Mouse (Mus musculus): Measurements from ENCODE around the gene Zfp414. TPM values are rescaled to one million over a fixed set of nuclear protein-coding genes. Genes with fewer than 3 reads are reported as not detected.

Gene Zfp414
- polyA plus RNA-seq, 1 experiment from 2014 or later = 85.9 TPM

DNA sequence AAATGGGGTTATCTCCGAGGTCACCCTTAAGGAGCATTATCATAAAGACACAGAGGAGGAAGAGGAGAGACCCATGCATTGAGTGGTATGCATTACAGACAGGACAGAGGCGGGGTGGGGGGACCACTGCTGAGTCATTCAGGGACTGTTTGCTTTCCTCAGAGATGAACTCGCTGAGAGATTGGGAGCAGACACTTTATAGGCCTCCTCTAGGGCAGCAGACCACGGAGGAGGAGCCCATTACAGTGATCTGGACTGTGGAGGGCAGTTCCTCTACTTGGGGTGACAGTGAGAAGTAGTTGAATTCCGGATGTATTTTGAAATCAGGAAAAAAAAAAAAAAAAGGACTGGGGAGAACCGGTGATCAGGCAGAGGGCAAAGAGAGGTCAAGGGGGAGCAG is 10.9 kb downstream of the Zfp414 start:
- H3K4me2 ChIP-seq (replicated peaks) = no peak overlapping the region
- 72% methylated on average over 6 of the region's 6 CpGs for WGBS
- no peaks in the 10 kb centered on the region for H3K4me1 ChIP-seq (replicated peaks; ENCODE audit: control insufficient read depth, insufficient read depth, low read length)
- peaks cover 61% of the 10 kb centered on the region for H3K36me3 ChIP-seq (replicated peaks; ENCODE audit: control insufficient read depth, insufficient read depth)
- no peaks in the 10 kb centered on the region for H3K27me3 ChIP-seq (ENCODE audit: control insufficient read depth, insufficient read depth, low read length)
- no peak overlapping the region for H3K27ac ChIP-seq
- H3K4me3 ChIP-seq (replicated peaks; ENCODE audit: low read length) = no peak overlapping the region
- H3K9me3 ChIP-seq (ENCODE audit: control insufficient read depth, low read length) = no peaks in the 10 kb centered on the region
- no peak overlapping the region for H3K9ac ChIP-seq
- no peak for DNase-seq (ENCODE audit: low spot score)
- no peak for ATAC-seq (ENCODE audit: low FRiP score)

DNA sequence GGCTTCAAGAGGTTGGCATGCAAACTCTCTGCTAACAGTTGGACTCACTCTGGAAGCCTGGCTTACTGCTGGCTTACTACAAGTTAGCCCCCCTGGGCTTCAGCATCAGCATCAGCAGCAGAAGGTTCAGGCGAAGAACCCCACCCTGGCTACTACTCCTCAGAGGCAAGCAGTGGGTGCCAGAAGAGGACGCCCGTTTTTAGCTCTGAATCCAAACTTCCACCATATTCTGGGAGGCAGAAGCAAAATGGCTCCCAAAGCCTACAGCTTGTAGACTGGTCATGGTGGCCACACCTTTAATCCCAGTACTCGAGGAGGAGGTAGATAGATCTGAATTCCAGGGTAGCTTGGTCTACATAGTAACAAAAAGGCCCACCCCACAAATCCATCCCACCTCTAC is 15.2 kb downstream of the Zfp414 start:
- H3K27ac ChIP-seq = no peak overlapping the region
- ATAC-seq (ENCODE audit: low FRiP score) = no peak
- H3K27me3 ChIP-seq (ENCODE audit: control insufficient read depth, insufficient read depth, low read length) = no peaks in the 10 kb centered on the region
- no peak for DNase-seq (ENCODE audit: low spot score)
- WGBS = 98% methylated on average over 4 of the region's 4 CpGs
- H3K4me2 ChIP-seq (replicated peaks) = no peak overlapping the region
- no peaks in the 10 kb centered on the region for H3K4me1 ChIP-seq (replicated peaks; ENCODE audit: control insufficient read depth, insufficient read depth, low read length)
- no peak overlapping the region for H3K9ac ChIP-seq
- no peak overlapping the region for H3K4me3 ChIP-seq (replicated peaks; ENCODE audit: low read length)
- no peaks in the 10 kb centered on the region for H3K9me3 ChIP-seq (ENCODE audit: control insufficient read depth, low read length)
- H3K36me3 ChIP-seq (replicated peaks; ENCODE audit: control insufficient read depth, insufficient read depth) = peaks cover 81% of the 10 kb centered on the region

DNA sequence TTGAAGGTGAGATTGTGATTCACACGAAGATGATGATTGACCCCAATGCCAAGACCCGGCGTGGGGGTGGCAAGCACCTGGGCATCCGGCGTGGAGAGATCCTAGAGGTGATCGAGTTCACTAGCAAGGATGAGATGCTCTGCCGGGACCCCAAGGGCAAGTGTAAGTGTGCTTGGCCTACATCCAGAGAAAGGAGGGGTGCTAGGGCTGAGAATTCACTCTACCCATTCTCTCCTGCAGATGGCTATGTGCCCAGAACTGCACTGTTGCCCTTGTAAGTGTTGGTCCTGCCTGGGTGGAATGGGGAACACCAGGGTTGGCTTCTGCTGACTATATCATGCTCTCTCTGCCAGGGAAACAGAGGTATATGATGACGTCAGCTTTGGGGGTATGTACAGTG is 16.2 kb downstream of the Zfp414 start:
- H3K36me3 ChIP-seq (replicated peaks; ENCODE audit: control insufficient read depth, insufficient read depth) = peaks cover 89% of the 10 kb centered on the region

DNA sequence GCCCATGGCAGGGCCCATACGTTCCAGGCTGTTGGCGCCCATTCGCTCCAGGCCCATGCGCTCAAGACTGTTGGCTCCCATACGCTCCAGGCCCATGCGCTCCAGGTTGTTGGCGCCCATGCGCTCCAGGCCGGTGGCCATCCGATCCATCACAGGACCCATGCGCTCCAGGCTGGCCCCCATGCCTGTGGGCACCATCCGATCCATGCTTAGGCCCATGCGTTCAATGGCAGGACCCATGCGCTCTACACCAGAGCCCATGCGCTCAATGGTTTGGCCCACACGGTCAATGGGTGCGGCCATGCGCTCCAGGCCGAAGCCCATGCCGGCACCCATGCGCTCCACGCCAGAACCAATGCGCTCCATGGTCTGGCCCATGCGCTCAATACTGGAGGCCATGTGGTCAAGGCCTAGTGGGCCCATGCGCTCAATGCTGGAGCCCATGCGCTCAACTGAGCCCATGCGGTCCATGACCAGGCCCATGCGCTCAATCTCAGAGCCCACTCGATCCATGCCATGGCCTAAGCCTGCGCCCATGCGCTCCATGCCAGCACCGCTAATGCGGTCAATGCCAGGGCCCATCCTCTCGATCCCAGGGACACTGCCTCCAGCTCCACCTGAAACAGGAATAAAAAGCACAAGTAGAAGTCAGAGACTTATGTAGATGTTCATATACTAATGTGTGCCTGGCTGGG is 21.0 kb downstream of the Zfp414 start:
- DNase-seq (ENCODE audit: low spot score) (no peak), ATAC-seq (ENCODE audit: low FRiP score) (peak; percentile 46; the same call in 1 of the 2 replicates)
- no peak overlapping the region for H3K27ac ChIP-seq
- no peaks in the 10 kb centered on the region for H3K27me3 ChIP-seq (ENCODE audit: control insufficient read depth, insufficient read depth, low read length)
- H3K36me3 ChIP-seq (replicated peaks; ENCODE audit: control insufficient read depth, insufficient read depth) = peaks cover 98% of the 10 kb centered on the region
- no peak overlapping the region for H3K4me3 ChIP-seq (replicated peaks; ENCODE audit: low read length)
- no peak overlapping the region for H3K9ac ChIP-seq
- no peaks in the 10 kb centered on the region for H3K4me1 ChIP-seq (replicated peaks; ENCODE audit: control insufficient read depth, insufficient read depth, low read length)
- no peaks in the 10 kb centered on the region for H3K9me3 ChIP-seq (ENCODE audit: control insufficient read depth, low read length)
- H3K4me2 ChIP-seq (replicated peaks) = no peak overlapping the region
- 98% methylated on average over 34 of the region's 34 CpGs for WGBS

More for the DNA sequence above, 16.2 kb downstream of the Zfp414 start:
- H3K4me3 ChIP-seq (replicated peaks; ENCODE audit: low read length) = no peak overlapping the region
- no peak overlapping the region for H3K4me2 ChIP-seq (replicated peaks)
- WGBS = 96% methylated on average over 8 of the region's 8 CpGs
- DNase-seq (ENCODE audit: low spot score) (no peak), ATAC-seq (ENCODE audit: low FRiP score) (no peak)
- H3K27me3 ChIP-seq (ENCODE audit: control insufficient read depth, insufficient read depth, low read length) = no peaks in the 10 kb centered on the region
- no peaks in the 10 kb centered on the region for H3K4me1 ChIP-seq (replicated peaks; ENCODE audit: control insufficient read depth, insufficient read depth, low read length)
- H3K9me3 ChIP-seq (ENCODE audit: control insufficient read depth, low read length) = no peaks in the 10 kb centered on the region
- H3K27ac ChIP-seq = no peak overlapping the region
- H3K9ac ChIP-seq = no peak overlapping the region

DNA sequence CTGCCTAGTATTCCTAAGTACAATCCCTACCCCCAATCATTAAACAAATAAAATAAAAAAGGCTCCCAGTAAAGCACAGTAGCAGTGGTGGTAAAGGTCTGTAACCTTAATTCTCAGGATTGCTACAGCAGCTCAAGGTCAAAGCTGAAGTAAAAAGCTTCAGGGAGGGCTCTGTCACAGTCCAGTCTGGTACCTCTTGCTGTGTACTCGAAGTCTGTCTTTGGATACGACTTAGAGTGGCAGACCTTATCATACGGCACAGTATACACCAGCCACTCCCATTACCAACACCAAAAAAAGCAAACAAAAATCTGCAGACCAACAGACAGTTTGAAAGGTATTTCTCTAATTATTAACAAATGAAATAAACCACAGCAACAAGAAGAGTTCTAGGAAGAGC is 37.9 kb downstream of the Zfp414 start:
- 93% methylated on average over 3 of the region's 3 CpGs for WGBS
- Histone ChIP-seq H3K27ac (no peak overlapping the region), H3K9ac (no peak overlapping the region), H3K4me2 (replicated peaks) (no peak overlapping the region), H3K4me3 (replicated peaks; ENCODE audit: low read length) (no peak overlapping the region), H3K27me3 (ENCODE audit: control insufficient read depth, insufficient read depth, low read length) (no peaks in the 10 kb centered on the region), H3K4me1 (replicated peaks; ENCODE audit: control insufficient read depth, insufficient read depth, low read length) (no peaks in the 10 kb centered on the region), H3K36me3 (replicated peaks; ENCODE audit: control insufficient read depth, insufficient read depth) (peaks cover 67% of the 10 kb centered on the region), H3K9me3 (ENCODE audit: control insufficient read depth, low read length) (no peaks in the 10 kb centered on the region)
- no peak for ATAC-seq (ENCODE audit: low FRiP score)
- DNase-seq (ENCODE audit: low spot score) = no peak

DNA sequence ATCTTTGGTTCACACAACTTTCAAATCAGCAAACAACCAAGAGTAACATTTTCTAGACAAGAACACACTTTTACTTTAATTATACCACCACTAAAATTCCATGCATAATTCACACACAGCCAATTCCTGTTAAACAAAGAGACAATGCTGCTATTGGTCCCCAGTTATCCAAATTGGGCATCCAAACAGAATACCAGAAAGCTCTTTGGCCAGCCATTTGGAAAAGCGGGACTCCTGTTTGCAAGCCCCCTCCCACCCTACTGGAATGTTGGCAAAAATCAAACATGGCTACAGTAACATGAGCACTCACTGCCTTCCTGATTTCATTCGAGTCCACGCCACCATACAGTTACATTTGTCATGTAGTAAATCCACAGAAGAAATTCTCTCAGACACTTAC is 40.8 kb downstream of the Zfp414 start:
- no peak overlapping the region for H3K9ac ChIP-seq
- H3K36me3 ChIP-seq (replicated peaks; ENCODE audit: control insufficient read depth, insufficient read depth) = peaks cover 51% of the 10 kb centered on the region
- no peak overlapping the region for H3K4me2 ChIP-seq (replicated peaks)
- H3K9me3 ChIP-seq (ENCODE audit: control insufficient read depth, low read length) = no peaks in the 10 kb centered on the region
- H3K27me3 ChIP-seq (ENCODE audit: control insufficient read depth, insufficient read depth, low read length) = no peaks in the 10 kb centered on the region
- no peak for DNase-seq (ENCODE audit: low spot score)
- H3K4me1 ChIP-seq (replicated peaks; ENCODE audit: control insufficient read depth, insufficient read depth, low read length) = no peaks in the 10 kb centered on the region
- no peak for ATAC-seq (ENCODE audit: low FRiP score)
- no peak overlapping the region for H3K4me3 ChIP-seq (replicated peaks; ENCODE audit: low read length)
- H3K27ac ChIP-seq = no peak overlapping the region
- 91% methylated on average over 3 of the region's 3 CpGs for WGBS

DNA sequence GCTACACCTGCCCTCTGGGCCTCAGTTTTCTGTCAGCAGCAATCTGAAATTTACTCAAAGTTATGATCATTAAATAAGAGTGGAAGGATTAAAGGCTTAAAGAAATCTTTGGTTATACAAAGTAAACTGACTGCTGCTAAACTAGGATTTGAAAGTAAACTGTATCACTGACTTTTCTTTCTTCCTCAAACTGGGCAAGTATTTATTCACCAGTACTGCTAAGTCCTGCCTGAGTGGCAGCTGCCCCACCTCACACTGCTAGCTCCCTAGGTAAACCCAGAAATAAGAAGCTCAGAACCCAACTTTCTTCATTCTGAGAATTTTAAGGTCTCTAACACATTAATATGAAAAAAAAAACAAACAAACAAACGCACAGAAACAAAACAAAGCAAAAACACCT is 44.9 kb downstream of the Zfp414 start:
- WGBS = 83% methylated on average over 1 of the region's 1 CpGs
- no peaks in the 10 kb centered on the region for H3K4me1 ChIP-seq (replicated peaks; ENCODE audit: control insufficient read depth, insufficient read depth, low read length)
- no peak overlapping the region for H3K9ac ChIP-seq
- H3K4me2 ChIP-seq (replicated peaks) = no peak overlapping the region
- H3K27me3 ChIP-seq (ENCODE audit: control insufficient read depth, insufficient read depth, low read length) = no peaks in the 10 kb centered on the region
- H3K4me3 ChIP-seq (replicated peaks; ENCODE audit: low read length) = no peak overlapping the region
- peaks cover 33% of the 10 kb centered on the region for H3K36me3 ChIP-seq (replicated peaks; ENCODE audit: control insufficient read depth, insufficient read depth)
- DNase-seq (ENCODE audit: low spot score) (no peak), ATAC-seq (ENCODE audit: low FRiP score) (no peak)
- no peak overlapping the region for H3K27ac ChIP-seq
- H3K9me3 ChIP-seq (ENCODE audit: control insufficient read depth, low read length) = no peaks in the 10 kb centered on the region

DNA sequence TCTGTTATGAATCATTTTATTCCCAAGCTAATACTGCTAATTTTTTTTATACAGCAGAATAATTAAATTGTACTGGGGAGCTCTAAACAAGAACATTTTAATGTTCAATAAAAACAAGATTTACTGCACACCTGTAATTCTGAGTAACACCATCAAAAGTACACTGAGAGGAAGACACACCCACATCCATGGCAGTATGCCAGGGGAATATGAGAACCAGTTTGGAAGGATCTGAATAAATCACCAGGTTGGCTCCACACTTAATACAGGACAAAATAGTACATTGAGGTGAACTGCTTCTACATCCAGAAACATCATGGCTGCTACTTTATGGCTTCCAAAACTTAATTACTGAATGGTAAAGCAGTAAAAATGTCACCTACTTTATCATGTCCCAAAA is 46.6 kb downstream of the Zfp414 start:
- H3K4me2 ChIP-seq (replicated peaks) = no peak overlapping the region
- ATAC-seq (ENCODE audit: low FRiP score) (no peak), DNase-seq (ENCODE audit: low spot score) (no peak)
- H3K4me3 ChIP-seq (replicated peaks; ENCODE audit: low read length) = no peak overlapping the region
- no peak overlapping the region for H3K9ac ChIP-seq
- H3K27me3 ChIP-seq (ENCODE audit: control insufficient read depth, insufficient read depth, low read length) = no peaks in the 10 kb centered on the region
- no peaks in the 10 kb centered on the region for H3K4me1 ChIP-seq (replicated peaks; ENCODE audit: control insufficient read depth, insufficient read depth, low read length)
- no peak overlapping the region for H3K27ac ChIP-seq
- peaks cover 31% of the 10 kb centered on the region for H3K36me3 ChIP-seq (replicated peaks; ENCODE audit: control insufficient read depth, insufficient read depth)
- no peaks in the 10 kb centered on the region for H3K9me3 ChIP-seq (ENCODE audit: control insufficient read depth, low read length)

DNA sequence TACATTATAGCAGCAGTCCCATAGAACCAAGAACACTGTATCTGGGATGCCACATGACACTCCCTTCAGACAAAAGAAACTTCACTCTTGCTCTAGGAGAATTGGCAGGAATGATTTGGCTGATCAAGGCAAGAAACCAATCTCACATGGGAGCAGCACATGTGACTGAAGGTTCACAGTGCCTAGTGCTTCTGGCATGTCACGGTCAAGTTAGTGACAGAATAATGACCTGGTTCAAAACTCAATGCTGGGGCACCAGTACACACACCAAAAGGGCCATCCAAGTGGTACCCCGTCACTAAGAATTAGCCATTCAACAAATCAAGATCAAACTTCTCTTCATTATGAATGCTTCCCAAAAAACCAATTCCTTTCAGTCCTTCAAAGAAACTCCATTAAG is 47.2 kb downstream of the Zfp414 start:
- no peak overlapping the region for H3K9ac ChIP-seq
- ATAC-seq (ENCODE audit: low FRiP score) = no peak
- H3K27me3 ChIP-seq (ENCODE audit: control insufficient read depth, insufficient read depth, low read length) = no peaks in the 10 kb centered on the region
- no peak overlapping the region for H3K4me2 ChIP-seq (replicated peaks)
- H3K9me3 ChIP-seq (ENCODE audit: control insufficient read depth, low read length) = no peaks in the 10 kb centered on the region
- no peak overlapping the region for H3K4me3 ChIP-seq (replicated peaks; ENCODE audit: low read length)
- no peak for DNase-seq (ENCODE audit: low spot score)
- H3K4me1 ChIP-seq (replicated peaks; ENCODE audit: control insufficient read depth, insufficient read depth, low read length) = peaks cover 5% of the 10 kb centered on the region
- 98% methylated on average over 2 of the region's 2 CpGs for WGBS
- peaks cover 31% of the 10 kb centered on the region for H3K36me3 ChIP-seq (replicated peaks; ENCODE audit: control insufficient read depth, insufficient read depth)
- no peak overlapping the region for H3K27ac ChIP-seq

DNA sequence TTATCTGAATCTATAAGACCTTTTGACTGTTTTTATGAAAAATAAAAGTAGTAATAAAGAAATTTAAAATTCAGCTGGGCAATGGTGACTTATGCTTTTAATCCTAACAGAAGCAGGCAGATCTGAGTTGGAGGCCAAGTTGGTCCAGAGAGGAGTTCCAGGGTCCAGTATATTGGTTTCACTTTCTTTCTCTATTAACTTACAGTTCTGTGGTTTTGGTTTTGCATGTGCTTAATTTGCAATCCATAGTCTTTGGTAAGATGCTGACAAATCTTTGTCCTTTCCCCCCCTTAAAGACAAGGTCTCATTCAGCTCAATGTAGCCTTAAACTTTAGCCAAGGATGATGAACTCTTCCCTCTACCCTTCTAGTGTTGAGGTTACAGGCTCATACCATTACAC is 49.9 kb downstream of the Zfp414 start:
- Histone ChIP-seq H3K27me3 (ENCODE audit: control insufficient read depth, insufficient read depth, low read length) (no peaks in the 10 kb centered on the region), H3K4me2 (replicated peaks) (no peak overlapping the region), H3K27ac (no peak overlapping the region), H3K36me3 (replicated peaks; ENCODE audit: control insufficient read depth, insufficient read depth) (peaks cover 26% of the 10 kb centered on the region), H3K4me1 (replicated peaks; ENCODE audit: control insufficient read depth, insufficient read depth, low read length) (peaks cover 32% of the 10 kb centered on the region), H3K4me3 (replicated peaks; ENCODE audit: low read length) (no peak overlapping the region), H3K9me3 (ENCODE audit: control insufficient read depth, low read length) (no peaks in the 10 kb centered on the region), H3K9ac (no peak overlapping the region)
- ATAC-seq (ENCODE audit: low FRiP score) (no peak), DNase-seq (ENCODE audit: low spot score) (no peak)
